Mouse (Mus musculus): ENCODE data around the gene Tal1. TPM values are rescaled to one million over a fixed set of nuclear protein-coding genes. Genes with fewer than 3 reads are reported as not detected.

Tal1 gene
- polyA plus RNA-seq, 1 experiment from 2014 or later = 1.1 TPM

GRCm38 (mm10) chr4:115079821-115080349 is 23.7 kb downstream of the Tal1 start:
- no peak overlapping the region for H3K4me2 ChIP-seq (ENCODE audit: low read depth, low read length)
- no peak overlapping the region for H3K4me3 ChIP-seq (replicated peaks; ENCODE audit: low read length)
- no peak for ATAC-seq (ENCODE audit: insufficient read depth, low FRiP score)
- H3K27me3 ChIP-seq (ENCODE audit: control insufficient read depth, insufficient read depth, low read length) = no peaks in the 10 kb centered on the region
- WGBS = 30% methylated on average over 5 of the region's 5 CpGs
- H3K9me3 ChIP-seq (replicated peaks; ENCODE audit: control insufficient read depth, low read length) = no peaks in the 10 kb centered on the region
- H3K36me3 ChIP-seq (ENCODE audit: control insufficient read depth, insufficient read depth, low read length) = no peaks in the 10 kb centered on the region
- H3K9ac ChIP-seq (ENCODE audit: low read length) = no peak overlapping the region
- H3K4me1 ChIP-seq (ENCODE audit: control insufficient read depth, insufficient read depth, low read length) = 0 out of 2 replicates have a peak, but pooled peaks cover 5% of the 10 kb centered on the region
- no peak overlapping the region for H3K27ac ChIP-seq (ENCODE audit: low read length)

DNA sequence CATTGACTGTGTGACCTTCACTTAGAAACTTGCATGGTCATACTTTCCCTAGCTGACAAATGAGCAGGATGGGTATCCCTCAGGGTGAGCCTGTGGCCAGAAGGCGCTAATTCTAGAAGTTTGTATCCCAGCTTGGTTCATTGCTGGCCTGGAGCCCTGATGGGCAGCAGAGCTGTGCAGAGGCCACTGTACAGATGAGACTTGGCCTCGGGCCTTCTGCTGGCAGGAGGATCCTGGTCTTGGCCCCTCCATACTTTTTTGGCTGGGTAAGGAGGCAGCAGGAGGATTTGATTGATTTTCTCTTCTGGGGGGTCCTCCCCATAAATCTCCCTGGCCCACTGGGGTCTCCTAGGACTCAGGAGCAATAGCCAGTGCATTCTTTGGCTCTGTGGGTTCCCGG is 26.8 kb downstream of the Tal1 start:
- no peak for ATAC-seq (ENCODE audit: insufficient read depth, low FRiP score)
- Histone ChIP-seq H3K27me3 (ENCODE audit: control insufficient read depth, insufficient read depth, low read length) (no peaks in the 10 kb centered on the region), H3K9me3 (replicated peaks; ENCODE audit: control insufficient read depth, low read length) (no peaks in the 10 kb centered on the region), H3K36me3 (ENCODE audit: control insufficient read depth, insufficient read depth, low read length) (no peaks in the 10 kb centered on the region), H3K4me1 (ENCODE audit: control insufficient read depth, insufficient read depth, low read length) (0 out of 2 replicates have a peak, but pooled peaks cover 7% of the 10 kb centered on the region), H3K27ac (ENCODE audit: low read length) (no peak overlapping the region), H3K9ac (ENCODE audit: low read length) (no peak overlapping the region), H3K4me3 (replicated peaks; ENCODE audit: low read length) (no peak overlapping the region), H3K4me2 (ENCODE audit: low read depth, low read length) (no peak overlapping the region)
- WGBS = 84% methylated on average over 3 of the region's 3 CpGs

DNA sequence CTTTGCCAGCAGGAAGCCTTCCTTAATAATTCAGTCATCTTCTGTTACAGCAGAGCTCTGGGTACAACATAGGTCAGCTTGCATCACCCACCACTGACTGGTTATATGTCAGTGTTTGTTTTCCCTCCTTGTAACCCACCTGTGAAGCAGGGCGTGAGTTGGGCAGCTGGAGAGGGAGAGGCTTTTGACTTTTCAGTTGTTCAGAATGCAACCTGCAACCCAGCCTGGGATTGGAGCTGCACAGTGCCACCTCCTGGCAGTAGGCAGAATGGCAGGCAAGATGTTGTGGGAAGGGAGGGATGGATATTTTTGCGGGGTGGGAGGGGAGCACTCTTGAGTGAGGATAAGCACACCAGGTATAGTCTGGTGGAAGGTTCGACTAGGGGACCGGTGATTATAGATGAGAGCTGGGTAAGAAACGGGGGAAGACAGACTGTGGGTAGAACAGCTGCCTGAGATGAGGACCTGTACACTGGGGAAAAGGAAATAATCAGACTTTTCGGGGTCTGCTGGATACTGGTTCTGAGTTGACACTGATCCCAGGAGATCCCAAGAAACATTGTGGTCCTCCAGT is 29.4 kb downstream of the Tal1 start:
- Histone ChIP-seq H3K9me3 (replicated peaks; ENCODE audit: control insufficient read depth, low read length) (no peaks in the 10 kb centered on the region), H3K9ac (ENCODE audit: low read length) (no peak overlapping the region), H3K27me3 (ENCODE audit: control insufficient read depth, insufficient read depth, low read length) (no peaks in the 10 kb centered on the region; the same call in 1 of the 2 replicates), H3K4me1 (ENCODE audit: control insufficient read depth, insufficient read depth, low read length) (0 out of 2 replicates have a peak, but pooled peaks cover 2% of the 10 kb centered on the region), H3K36me3 (ENCODE audit: control insufficient read depth, insufficient read depth, low read length) (no peaks in the 10 kb centered on the region), H3K4me2 (ENCODE audit: low read depth, low read length) (no peak overlapping the region), H3K4me3 (replicated peaks; ENCODE audit: low read length) (no peak overlapping the region), H3K27ac (ENCODE audit: low read length) (no peak overlapping the region)
- no peak for ATAC-seq (ENCODE audit: insufficient read depth, low FRiP score)
- WGBS = 21% methylated on average over 6 of the region's 6 CpGs

DNA sequence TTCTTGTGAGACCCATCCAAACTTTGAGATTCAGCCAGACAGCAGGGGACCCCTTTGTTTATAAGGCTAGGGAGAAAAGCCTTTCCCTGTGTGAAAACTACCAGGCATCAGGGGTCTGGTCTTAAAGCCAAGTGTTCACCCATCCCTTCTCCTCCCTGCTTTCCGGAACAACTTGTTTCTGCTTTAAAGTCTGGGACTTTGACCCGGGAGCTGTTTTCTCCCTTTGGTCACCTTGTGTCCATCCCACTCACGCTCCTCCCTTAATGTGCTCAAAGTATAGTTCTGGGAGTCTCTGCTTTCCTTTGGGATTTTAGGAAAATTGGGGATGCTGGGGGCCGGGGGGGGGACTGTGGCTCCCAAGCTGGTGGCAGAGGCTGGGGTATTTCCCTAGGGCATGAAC is 30.0 kb downstream of the Tal1 start:
- WGBS = 66% methylated on average over 4 of the region's 4 CpGs
- H3K4me2 ChIP-seq (ENCODE audit: low read depth, low read length) = no peak overlapping the region
- ATAC-seq (ENCODE audit: insufficient read depth, low FRiP score) = no peak

DNA sequence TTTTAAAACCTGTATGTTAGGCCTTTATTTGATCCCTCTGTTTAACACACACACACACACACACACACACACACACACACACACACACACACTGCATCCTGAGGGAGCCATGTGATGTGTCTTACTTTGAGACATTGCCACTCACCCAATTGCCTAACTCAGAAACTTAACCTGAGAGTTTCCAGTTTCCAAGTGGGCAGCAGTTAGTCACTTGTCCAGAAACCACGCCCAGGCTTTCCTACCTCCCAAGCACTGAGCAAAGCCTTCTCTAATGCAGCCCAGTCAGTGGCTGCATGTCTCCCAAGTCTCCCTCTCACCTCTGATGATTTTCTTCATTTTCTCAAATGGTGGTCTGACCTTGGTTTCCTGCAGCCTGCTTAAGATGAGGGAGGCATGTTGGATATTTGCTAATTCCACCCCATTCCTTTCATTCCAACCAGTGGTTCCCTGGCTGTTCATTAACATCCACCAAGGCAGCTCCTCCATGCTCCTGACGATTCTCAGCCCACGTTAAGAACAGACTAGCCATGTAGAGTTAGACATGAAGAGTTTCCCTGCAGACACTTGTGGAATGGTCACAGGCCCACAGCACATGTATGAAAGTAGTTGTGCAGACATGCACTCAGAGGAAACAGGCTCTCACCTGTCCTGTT is 30.7 kb downstream of the Tal1 start:
- no peak overlapping the region for H3K4me2 ChIP-seq (ENCODE audit: low read depth, low read length)
- ATAC-seq (ENCODE audit: insufficient read depth, low FRiP score) = no peak
- H3K4me1 ChIP-seq (ENCODE audit: control insufficient read depth, insufficient read depth, low read length) = 0 out of 2 replicates have a peak, but pooled peaks cover 2% of the 10 kb centered on the region
- H3K27me3 ChIP-seq (ENCODE audit: control insufficient read depth, insufficient read depth, low read length) = no peaks in the 10 kb centered on the region; the same call in 1 of the 2 replicates
- H3K27ac ChIP-seq (ENCODE audit: low read length) = no peak overlapping the region
- 40% methylated on average over 3 of the region's 3 CpGs for WGBS
- no peak overlapping the region for H3K9ac ChIP-seq (ENCODE audit: low read length)
- H3K9me3 ChIP-seq (replicated peaks; ENCODE audit: control insufficient read depth, low read length) = no peaks in the 10 kb centered on the region
- H3K36me3 ChIP-seq (ENCODE audit: control insufficient read depth, insufficient read depth, low read length) = no peaks in the 10 kb centered on the region
- no peak overlapping the region for H3K4me3 ChIP-seq (replicated peaks; ENCODE audit: low read length)

More for the DNA sequence above, 30.0 kb downstream of the Tal1 start:
- H3K27me3 ChIP-seq (ENCODE audit: control insufficient read depth, insufficient read depth, low read length) = no peaks in the 10 kb centered on the region; the same call in 1 of the 2 replicates
- no peak overlapping the region for H3K4me3 ChIP-seq (replicated peaks; ENCODE audit: low read length)
- 0 out of 2 replicates have a peak, but pooled peaks cover 2% of the 10 kb centered on the region for H3K4me1 ChIP-seq (ENCODE audit: control insufficient read depth, insufficient read depth, low read length)
- H3K9me3 ChIP-seq (replicated peaks; ENCODE audit: control insufficient read depth, low read length) = no peaks in the 10 kb centered on the region
- H3K9ac ChIP-seq (ENCODE audit: low read length) = no peak overlapping the region; the same call in 1 of the 2 replicates
- no peak overlapping the region for H3K27ac ChIP-seq (ENCODE audit: low read length)
- H3K36me3 ChIP-seq (ENCODE audit: control insufficient read depth, insufficient read depth, low read length) = no peaks in the 10 kb centered on the region

- Histone ChIP-seq H3K9ac (ENCODE audit: low read length) (peak within 1 kb of the TSS; percentile 66), H3K4me1 (ENCODE audit: control insufficient read depth, insufficient read depth, low read length) (0 out of 2 replicates have a peak, but pooled peaks cover 2% of the 10 kb centered on the region), H3K4me2 (ENCODE audit: low read depth, low read length) (peak within 1 kb of the TSS; percentile 47), H3K36me3 (ENCODE audit: control insufficient read depth, insufficient read depth, low read length) (no peaks in the 10 kb centered on the region), H3K27me3 (ENCODE audit: control insufficient read depth, insufficient read depth, low read length) (no peaks in the 10 kb centered on the region; the same call in 1 of the 2 replicates), H3K4me3 (replicated peaks; ENCODE audit: low read length) (peak within 1 kb of the TSS; percentile 43), H3K27ac (ENCODE audit: low read length) (peak within 1 kb of the TSS; percentile 84), H3K9me3 (replicated peaks; ENCODE audit: control insufficient read depth, low read length) (no peaks in the 10 kb centered on the region)
- peak; percentile 76 for ATAC-seq (ENCODE audit: insufficient read depth, low FRiP score)
- WGBS = 15% methylated on average over 11 of the region's 11 CpGs
Observed at GRCm38 (mm10) chr4:115088611-115089338, 32.5 kb downstream of the Tal1 start, which contains the start of gene Pdzk1ip1. Gene Pdzk1ip1 (plus strand): TSS chr4:115088708.

DNA sequence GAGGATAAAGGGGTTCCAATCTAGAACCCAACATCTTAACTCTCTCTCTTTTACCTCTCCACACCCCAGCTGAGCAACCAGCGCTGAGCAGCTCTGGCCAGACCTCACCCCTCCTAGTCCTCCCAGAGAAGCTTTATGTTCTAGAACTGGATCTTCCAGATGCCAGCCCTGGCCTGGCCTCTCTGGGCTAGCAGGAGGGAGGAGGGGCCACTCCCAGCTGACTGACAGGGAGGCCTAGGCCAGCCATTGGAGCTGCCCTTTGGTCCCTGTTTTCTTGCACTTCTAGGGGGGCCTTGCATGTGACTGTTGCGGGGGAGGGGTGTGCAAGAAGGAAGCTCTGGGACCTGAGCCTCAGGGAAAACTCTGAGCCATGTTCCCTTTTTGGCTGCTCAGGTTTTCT is 34.4 kb downstream of the Tal1 start:
- no peak overlapping the region for H3K9ac ChIP-seq (ENCODE audit: low read length)
- peak; percentile 74 for ATAC-seq (ENCODE audit: insufficient read depth, low FRiP score)
- H3K4me1 ChIP-seq (ENCODE audit: control insufficient read depth, insufficient read depth, low read length) = peaks cover 6% of the 10 kb centered on the region; the same call in 1 of the 2 replicates
- no peaks in the 10 kb centered on the region for H3K36me3 ChIP-seq (ENCODE audit: control insufficient read depth, insufficient read depth, low read length)
- WGBS = 55% methylated on average over 2 of the region's 2 CpGs
- no peaks in the 10 kb centered on the region; the same call in 1 of the 2 replicates for H3K27me3 ChIP-seq (ENCODE audit: control insufficient read depth, insufficient read depth, low read length)
- H3K27ac ChIP-seq (ENCODE audit: low read length) = peak overlapping the region; percentile 54; the same call in 1 of the 2 replicates
- H3K4me2 ChIP-seq (ENCODE audit: low read depth, low read length) = 0 out of 2 replicates have a peak overlapping the region, but pooled peaks have one; percentile 10
- H3K4me3 ChIP-seq (replicated peaks; ENCODE audit: low read length) = no peak overlapping the region
- no peaks in the 10 kb centered on the region for H3K9me3 ChIP-seq (replicated peaks; ENCODE audit: control insufficient read depth, low read length)

DNA sequence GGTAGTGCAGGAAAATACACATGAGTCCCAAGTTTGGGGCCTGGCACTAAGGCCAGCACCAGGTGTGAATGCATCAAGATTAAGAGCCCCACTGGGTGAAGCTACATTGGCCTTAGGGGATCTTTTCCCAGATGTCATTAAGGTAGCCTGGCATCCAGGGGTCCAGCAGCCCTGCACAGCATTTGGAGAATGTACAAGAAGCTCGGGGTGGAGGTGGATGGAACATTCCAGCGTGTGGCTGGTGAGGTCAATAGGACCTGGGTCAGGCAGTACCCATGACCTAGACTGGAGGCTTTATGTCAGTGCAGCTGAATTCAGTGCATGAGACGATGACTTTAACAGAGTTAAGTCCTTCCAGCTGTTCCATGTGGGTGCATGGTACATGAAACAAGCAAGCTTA is 35.6 kb downstream of the Tal1 start:
- Histone ChIP-seq H3K4me2 (ENCODE audit: low read depth, low read length) (no peak overlapping the region), H3K4me1 (ENCODE audit: control insufficient read depth, insufficient read depth, low read length) (peaks cover 16% of the 10 kb centered on the region), H3K9ac (ENCODE audit: low read length) (no peak overlapping the region), H3K4me3 (replicated peaks; ENCODE audit: low read length) (no peak overlapping the region), H3K36me3 (ENCODE audit: control insufficient read depth, insufficient read depth, low read length) (no peaks in the 10 kb centered on the region), H3K27ac (ENCODE audit: low read length) (no peak overlapping the region), H3K27me3 (ENCODE audit: control insufficient read depth, insufficient read depth, low read length) (no peaks in the 10 kb centered on the region; the same call in 1 of the 2 replicates), H3K9me3 (replicated peaks; ENCODE audit: control insufficient read depth, low read length) (no peaks in the 10 kb centered on the region)
- WGBS = 76% methylated on average over 3 of the region's 3 CpGs
- no peak for ATAC-seq (ENCODE audit: insufficient read depth, low FRiP score)
